Comparison of ENCODE assay signal across 14 mouse cellular contexts in the genomic region with DNA sequence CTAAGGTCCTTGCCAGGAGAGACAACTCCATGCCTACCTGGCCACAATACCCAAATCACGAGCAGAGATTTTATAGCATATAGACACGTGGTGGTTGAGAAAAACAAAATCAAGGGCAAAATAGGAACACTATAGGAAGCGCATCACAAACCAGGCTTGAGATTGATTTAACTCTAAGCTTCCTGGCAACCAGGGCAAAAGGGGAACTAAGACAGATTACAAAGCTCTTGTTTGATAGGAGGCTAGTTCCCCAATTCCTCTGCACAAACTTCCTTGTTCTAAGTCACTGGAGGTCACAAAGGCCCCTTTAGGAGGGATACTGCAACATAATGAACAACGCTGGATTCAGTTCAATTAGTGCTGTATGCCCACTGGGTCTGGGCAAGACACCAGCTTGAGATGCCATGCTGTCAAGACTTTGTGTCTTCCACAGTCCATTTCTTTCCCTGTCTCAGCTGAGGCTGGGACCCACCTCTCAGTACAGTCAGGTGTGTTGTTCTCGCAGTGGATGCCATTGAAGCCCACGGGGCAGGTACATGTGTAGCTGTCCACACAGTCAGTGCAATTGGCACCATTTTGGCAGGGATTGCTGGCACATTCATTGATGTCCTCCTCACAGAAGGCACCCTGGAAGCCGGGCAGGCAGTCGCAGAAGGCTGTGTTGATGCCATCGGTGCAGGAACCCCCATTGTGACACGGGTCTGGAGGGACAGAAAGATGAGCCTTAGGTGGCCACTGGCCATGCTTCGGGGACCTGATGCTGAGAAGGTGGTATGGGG. TPM values are rescaled to one million over a fixed set of nuclear protein-coding genes. Genes with fewer than 3 reads are reported as not detected.
DNase-seq lines count a peak whose midpoint lies in the region; ATAC-seq and TF ChIP-seq lines count a peak whose summit lies in the region.
"Had no signal": no experiment of that assay in that cellular context is flagged by ENCODE, and none has a peak within 500 bp of the region (broad histone marks: within the 10 kb centered on the region; RNA-seq: fewer than 3 reads in every experiment).

No protein-coding gene starts in this region.

- no peak overlapping the region for H3K9ac ChIP-seq in lung, postnatal 0 days (replicated peaks; ENCODE audit: low read depth)
- no peak overlapping the region for H3K9ac ChIP-seq in midbrain, embryonic 11.5 days (ENCODE audit: low read length)
- H3K9ac ChIP-seq: liver, embryonic 13.5 days had no signal

- no peak for TF ChIP-seq CTCF in lung, postnatal 0 days (IDR thresholded peaks at IDR 0.05)

- H3K4me3 ChIP-seq in lung, postnatal 0 days (ENCODE audit: low read depth, low read length), result no peak overlapping the region
- no peak overlapping the region for H3K4me3 ChIP-seq in midbrain, embryonic 11.5 days (ENCODE audit: low read depth, low read length)
- H3K4me3 ChIP-seq: liver, embryonic 13.5 days had no signal

- ATAC-seq in cerebellum, adult (ENCODE audit: insufficient number of reproducible peaks, low FRiP score, low TSS enrichment), result no peak
- no peak for ATAC-seq in lung, postnatal 0 days
- peak; percentile 62 for ATAC-seq in megakaryocyte progenitor cell, adult 5-6 weeks (replicated peaks; ENCODE audit: poor library complexity)
- ATAC-seq in midbrain, embryonic 11.5 days (ENCODE audit: low FRiP score), result no peak

- WGBS in lung, postnatal 0 days, result 83% methylated on average over 11 of the region's 11 CpGs
- WGBS in midbrain, embryonic 11.5 days, result 94% methylated on average over 11 of the region's 11 CpGs

- no peaks in the 10 kb centered on the region for H3K9me3 ChIP-seq in lung, postnatal 0 days (ENCODE audit: low read length)
- no peaks in the 10 kb centered on the region for H3K9me3 ChIP-seq in midbrain, embryonic 11.5 days (ENCODE audit: control insufficient read depth, low read length)
- H3K9me3 ChIP-seq: liver, embryonic 13.5 days had no signal

- no peaks in the 10 kb centered on the region for H3K4me1 ChIP-seq in lung, postnatal 0 days (ENCODE audit: insufficient read depth, low read depth, low read length)
- H3K4me1 ChIP-seq in midbrain, embryonic 11.5 days (ENCODE audit: control insufficient read depth, insufficient read depth, low read length), result peaks cover 17% of the 10 kb centered on the region

- TF ChIP-seq EP300 in lung, postnatal 0 days (IDR thresholded peaks at IDR 0.05), result no peak

- peak; percentile 25 to 26 for DNase-seq in cerebellum, adult 18-20 months
- peak; percentile 28 for DNase-seq in lung, postnatal 0 days (ENCODE audit: low spot score)
- DNase-seq in lung, postnatal 25 days (ENCODE audit: low spot score), result no peak
- DNase-seq in cerebellum, adult 9-10 months, result peak; percentile 41
- DNase-seq in retina, embryonic 14.5 days (ENCODE audit: low spot score), result no peak
- DNase-seq in midbrain, embryonic 11.5 days (ENCODE audit: low spot score, missing footprints), result no peak
- DNase-seq: heart, postnatal 14 days; kidney, adult 11 months; liver, embryonic 13.5 days; lung, postnatal 36 days; retina, postnatal 1 day; thymus, adult 18-20 months had no signal

- H3K27me3 ChIP-seq in lung, postnatal 0 days (replicated peaks; ENCODE audit: insufficient read depth, low read length), result no peaks in the 10 kb centered on the region
- H3K27me3 ChIP-seq in midbrain, embryonic 11.5 days (ENCODE audit: control insufficient read depth, insufficient read depth, low read length), result no peaks in the 10 kb centered on the region
- H3K27me3 ChIP-seq: liver, embryonic 13.5 days had no signal

- H3K4me2 ChIP-seq in lung, postnatal 0 days (replicated peaks; ENCODE audit: low read depth, low read length), result no peak overlapping the region
- H3K4me2 ChIP-seq in midbrain, embryonic 11.5 days, result no peak overlapping the region
- H3K4me2 ChIP-seq: liver, embryonic 13.5 days had no signal

- H3K27ac ChIP-seq in lung, postnatal 0 days (ENCODE audit: low read length), result no peak overlapping the region
- no peak overlapping the region for H3K27ac ChIP-seq in midbrain, embryonic 11.5 days (ENCODE audit: low read depth, low read length)
- H3K27ac ChIP-seq: liver, embryonic 13.5 days had no signal

- peaks cover 68% of the 10 kb centered on the region for H3K36me3 ChIP-seq in lung, postnatal 0 days (ENCODE audit: insufficient read depth, low read length)
- H3K36me3 ChIP-seq in midbrain, embryonic 11.5 days (ENCODE audit: control insufficient read depth, insufficient read depth, low read length), result peaks cover 67% of the 10 kb centered on the region

RNA-seq across cellular contexts. Expression of gene Sec16a, which starts 27.5 kb away (rescaled TPM):
- polyA plus RNA-seq in lung, postnatal 0 days (2015; fragmentation: Nextera tagmentation; extraction: Ambion mirVana), result 10.2 and 13.1 TPM in 2 replicates
- total RNA-seq in megakaryocyte progenitor cell, adult 5-6 weeks (2015), result 33.9 and 48.3 TPM in 2 replicates
- 23.9 and 29.7 TPM in 2 replicates for total RNA-seq in megakaryocyte progenitor cell, adult 5-6 weeks (2017)
- polyA plus RNA-seq in midbrain, embryonic 11.5 days (2014; fragmentation: Nextera tagmentation; extraction: Ambion mirVana), result 28.2 and 29.8 TPM in 2 replicates

RNA-seq across cellular contexts. Expression of gene Notch1, which starts 44.0 kb away (rescaled TPM):
- polyA plus RNA-seq in lung, postnatal 0 days (2015; fragmentation: Nextera tagmentation; extraction: Ambion mirVana), result 11.8 and 14.7 TPM in 2 replicates
- total RNA-seq in megakaryocyte progenitor cell, adult 5-6 weeks (2015), result 15.5 and 19.0 TPM in 2 replicates
- total RNA-seq in megakaryocyte progenitor cell, adult 5-6 weeks (2017), result 8.8 and 9.3 TPM in 2 replicates
- polyA plus RNA-seq in midbrain, embryonic 11.5 days (2014; fragmentation: Nextera tagmentation; extraction: Ambion mirVana), result 40.8 and 47.5 TPM in 2 replicates

Comparison
In these comparisons a context has a peak if more than half of its experiments do, and no peak if none do; other contexts are left out.
1. DNase-seq: peak in cerebellum, adult 18-20 months (2 of 2), lung, postnatal 0 days (single experiment) and cerebellum, adult 9-10 months (single experiment); none in lung, postnatal 25 days (single experiment), retina, embryonic 14.5 days (single experiment) and midbrain, embryonic 11.5 days (single experiment).